Mouse (Mus musculus): ENCODE results near the gene Olfr432. TPM values are rescaled to one million over a fixed set of nuclear protein-coding genes. Genes with fewer than 3 reads are reported as not detected.
"Not testable (repeated sequence)": the region's sequence is repeated elsewhere in the genome, so short reads cannot be mapped to it uniquely, and the experiment has no call there.

The Olfr432 gene
- total and polyA plus RNA-seq, 3 experiments = not detected

- no peak for DNase-seq (ENCODE audit: low read depth, low spot score)
- Histone ChIP-seq H3K36me3 (ENCODE audit: control insufficient read depth in 1 of 2, insufficient read depth in 2 of 2, low read length in 2 of 2) (no peaks in the 10 kb centered on the region), H3K9ac (ENCODE audit: control insufficient read depth, low read depth, low read length, poor library complexity, severe bottlenecking) (no peak overlapping the region), H3K4me3 (ENCODE audit: control insufficient read depth in 1 of 2, insufficient read depth in 1 of 2, low read depth in 2 of 2, low read length in 2 of 2) (no peak overlapping the region), H3K27ac (ENCODE audit: control insufficient read depth, low read depth, low read length) (no peak overlapping the region), H3K27me3 (ENCODE audit: control insufficient read depth in 1 of 2, insufficient read depth in 2 of 2, low read length in 2 of 2) (no peaks in the 10 kb centered on the region), H3K9me3 (replicated peaks; ENCODE audit: insufficient read depth, low read length) (no peaks in the 10 kb centered on the region), H3K4me1 (ENCODE audit: control insufficient read depth in 1 of 2, insufficient read depth in 2 of 2, low read length in 2 of 2) (no peaks in the 10 kb centered on the region), H3K79me2 (ENCODE audit: control insufficient read depth, insufficient read depth, low read length, poor library complexity) (no peaks in the 10 kb centered on the region)
- TF ChIP-seq ZNF384 (IDR thresholded peaks at IDR 0.05; ENCODE audit: low read depth, low read length) (no peak), ELF1 (IDR thresholded peaks at IDR 0.05; ENCODE audit: low read depth, low read length) (no peak), ZC3H11A (IDR thresholded peaks at IDR 0.05; ENCODE audit: low read depth, low read length) (no peak), UBTF (IDR thresholded peaks at IDR 0.05; ENCODE audit: borderline replicate concordance, insufficient read depth, low read depth, low read length) (no peak), MXI1 (IDR thresholded peaks at IDR 0.05; ENCODE audit: low read depth, low read length) (no peak), CHD1 (IDR thresholded peaks at IDR 0.05; ENCODE audit: low read depth, low read length) (no peak)
Measured at GRCm38 (mm10) chr1:174038480-174038879, 10.5 kb upstream of the Olfr432 start.

GRCm38 (mm10) chr1:174040523-174041177, 8.4 kb upstream of the Olfr432 start, which contains the start of gene Olfr433:
Olfr433 (plus strand) TSS chr1:174040705.
- no peaks in the 10 kb centered on the region for H3K36me3 ChIP-seq (ENCODE audit: control insufficient read depth in 1 of 2, insufficient read depth in 2 of 2, low read length in 2 of 2)
- H3K9ac ChIP-seq (ENCODE audit: control insufficient read depth, low read depth, low read length, poor library complexity, severe bottlenecking) = no peak within 1 kb of the TSS
- no peaks in the 10 kb centered on the region for H3K27me3 ChIP-seq (ENCODE audit: control insufficient read depth in 1 of 2, insufficient read depth in 2 of 2, low read length in 2 of 2)
- no peaks in the 10 kb centered on the region for H3K9me3 ChIP-seq (replicated peaks; ENCODE audit: insufficient read depth, low read length)
- H3K79me2 ChIP-seq (ENCODE audit: control insufficient read depth, insufficient read depth, low read length, poor library complexity) = no peaks in the 10 kb centered on the region
- TF ChIP-seq TCF12 (IDR thresholded peaks at IDR 0.05; ENCODE audit: low read depth, low read length) (no peak), CHD1 (IDR thresholded peaks at IDR 0.05; ENCODE audit: low read depth, low read length) (no peak), ZNF384 (IDR thresholded peaks at IDR 0.05; ENCODE audit: low read depth, low read length) (peak; percentile 88), TBP (IDR thresholded peaks at IDR 0.05; ENCODE audit: low read depth, low read length) (no peak), UBTF (IDR thresholded peaks at IDR 0.05; ENCODE audit: borderline replicate concordance, insufficient read depth, low read depth, low read length) (no peak)
- H3K4me1 ChIP-seq (ENCODE audit: control insufficient read depth in 1 of 2, insufficient read depth in 2 of 2, low read length in 2 of 2) = no peaks in the 10 kb centered on the region
- peak; percentile 41 for DNase-seq (ENCODE audit: low read depth, low spot score)
- H3K27ac ChIP-seq (ENCODE audit: control insufficient read depth, low read depth, low read length) = no peak within 1 kb of the TSS
- H3K4me3 ChIP-seq (ENCODE audit: control insufficient read depth in 1 of 2, insufficient read depth in 1 of 2, low read depth in 2 of 2, low read length in 2 of 2) = no peak within 1 kb of the TSS

- not testable (repeated sequence) for H3K36me3 ChIP-seq (ENCODE audit: control insufficient read depth in 1 of 2, insufficient read depth in 2 of 2, low read length in 2 of 2); H3K9ac ChIP-seq (ENCODE audit: control insufficient read depth, low read depth, low read length, poor library complexity, severe bottlenecking); H3K4me3 ChIP-seq (ENCODE audit: control insufficient read depth in 1 of 2, insufficient read depth in 1 of 2, low read depth in 2 of 2, low read length in 2 of 2); H3K79me2 ChIP-seq (ENCODE audit: control insufficient read depth, insufficient read depth, low read length, poor library complexity); H3K27me3 ChIP-seq (ENCODE audit: control insufficient read depth in 1 of 2, insufficient read depth in 2 of 2, low read length in 2 of 2); H3K9me3 ChIP-seq (replicated peaks; ENCODE audit: insufficient read depth, low read length); H3K4me1 ChIP-seq (ENCODE audit: control insufficient read depth in 1 of 2, insufficient read depth in 2 of 2, low read length in 2 of 2); DNase-seq (ENCODE audit: low read depth, low spot score); H3K27ac ChIP-seq (ENCODE audit: control insufficient read depth, low read depth, low read length)
Measured at GRCm38 (mm10) chr1:174042091-174042884, 6.7 kb upstream of the Olfr432 start.

All from MEL (cell line).